Mouse (Mus musculus) limb, embryonic 15.5 days (tissue): ENCODE data around the gene Gm42791. TPM values are rescaled to one million over a fixed set of nuclear protein-coding genes. Genes with fewer than 3 reads are reported as not detected.

Experiments used
- ATAC-seq: fragments of 200-750 bp; cut with Nextera tagmentation; 2 replicates; pipeline ENCODE4 v1.8.0; 2017; ENCODE audit warnings: low read depth, moderate TSS enrichment; ENCODE audit not compliant: insufficient number of reproducible peaks, low FRiP score, low TSS enrichment
- H3K27ac ChIP-seq: fragments of 300-500 bp; sonication (generic); 2 replicates; pipeline ENCODE4 v1.5.1; 2015; ENCODE audit warnings: moderate library complexity, mild to moderate bottlenecking, inconsistent platforms
- H3K27me3 ChIP-seq: fragments of 300-500 bp; sonication (generic); 2 replicates; pipeline ENCODE4 v1.6.1; 2015; ENCODE audit warnings: inconsistent platforms
- H3K36me3 ChIP-seq: fragments of 300-500 bp; sonication (generic); 2 replicates; pipeline ENCODE4 v1.6.1; 2015; ENCODE audit warnings: inconsistent platforms
- H3K4me1 ChIP-seq: fragments of 300-500 bp; sonication (generic); 2 replicates; pipeline ENCODE4 v1.6.1; 2015; ENCODE audit warnings: inconsistent platforms
- H3K4me2 ChIP-seq: fragments of 300-500 bp; sonication (generic); 2 replicates; pipeline ENCODE4 v1.6.1; 2015; ENCODE audit warnings: mild to moderate bottlenecking, inconsistent platforms
- H3K4me3 ChIP-seq: fragments of 300-500 bp; sonication (generic); 2 replicates; pipeline ENCODE4 v1.5.1; 2015; ENCODE audit warnings: mild to moderate bottlenecking, inconsistent platforms
- H3K9ac ChIP-seq: fragments of 300-500 bp; sonication (generic); 2 replicates; pipeline ENCODE4 v1.6.1; 2015; ENCODE audit warnings: inconsistent platforms
- H3K9me3 ChIP-seq: fragments of 300-500 bp; sonication (generic); 2 replicates; pipeline ENCODE4 v1.6.1; 2016; ENCODE audit warnings: inconsistent platforms
- WGBS: fragments of 180-500 bp; shearing (Covaris S2); methylation state at CpG from one replicate; pipeline ENCODE4 v1.1.7; 2015; 5-methylcytosine and 5-hydroxymethylcytosine counted together
- polyA plus RNA-seq: library from polyadenylated mRNA; unstranded; fragments of >200 nt; fragmentation: Nextera tagmentation; extraction: Ambion mirVana; gene quantifications from 2 replicates; pipeline ENCODE4 v1.2.1, GENCODE M21; 2015

The Gm42791 gene
- polyA plus RNA-seq, 1 experiment from 2014 or later, result 3.7 TPM

DNA sequence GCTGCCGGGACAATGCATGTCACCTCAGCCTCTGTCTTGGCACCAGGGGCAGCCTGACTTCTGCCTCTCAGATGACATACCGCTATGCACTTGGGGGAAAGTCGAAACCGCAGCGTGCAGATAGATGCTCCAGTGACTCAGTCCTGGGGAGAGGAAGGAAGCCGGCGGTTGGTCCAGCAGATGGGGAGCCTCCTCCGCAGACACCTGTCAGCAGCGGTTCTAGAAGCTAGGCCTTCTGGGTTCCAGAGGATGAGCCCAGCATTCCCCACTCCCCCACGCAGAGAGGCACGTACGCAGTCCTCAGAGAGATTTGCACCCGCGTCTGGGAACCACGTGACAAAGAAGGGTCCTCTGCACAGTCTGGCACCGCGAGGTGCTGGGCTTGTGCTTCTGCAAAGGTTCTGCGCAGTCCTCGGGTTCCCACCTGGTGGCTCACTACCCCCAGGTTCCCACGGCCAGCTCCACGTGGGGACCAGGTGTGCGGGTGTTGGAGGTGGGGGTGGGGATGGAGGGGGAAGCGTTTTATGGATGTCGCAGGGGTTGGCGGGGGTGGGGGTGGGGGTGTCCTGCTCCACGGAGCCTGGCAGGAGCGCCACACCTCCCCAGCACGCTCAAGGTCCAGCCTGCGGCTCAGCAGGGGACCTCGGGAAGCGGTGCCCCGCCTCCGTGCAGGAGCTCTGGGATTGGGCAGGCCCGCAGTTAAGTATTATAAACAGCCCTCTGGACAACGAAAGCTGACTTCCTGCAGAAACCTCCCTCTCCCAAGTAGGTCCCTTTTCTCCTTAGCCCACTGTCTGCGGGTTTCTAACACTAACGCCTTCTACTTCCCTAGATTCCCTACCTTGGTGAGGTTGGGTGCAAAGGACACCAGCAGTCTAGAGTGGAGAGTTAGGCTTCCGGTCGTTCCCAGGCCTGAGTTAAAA, 35.6 kb downstream of the Gm42791 start:
- Histone ChIP-seq H3K27ac (peak overlapping the region; percentile 30; the same call in 1 of the 2 replicates), H3K4me2 (peak overlapping the region; percentile 80)

DNA sequence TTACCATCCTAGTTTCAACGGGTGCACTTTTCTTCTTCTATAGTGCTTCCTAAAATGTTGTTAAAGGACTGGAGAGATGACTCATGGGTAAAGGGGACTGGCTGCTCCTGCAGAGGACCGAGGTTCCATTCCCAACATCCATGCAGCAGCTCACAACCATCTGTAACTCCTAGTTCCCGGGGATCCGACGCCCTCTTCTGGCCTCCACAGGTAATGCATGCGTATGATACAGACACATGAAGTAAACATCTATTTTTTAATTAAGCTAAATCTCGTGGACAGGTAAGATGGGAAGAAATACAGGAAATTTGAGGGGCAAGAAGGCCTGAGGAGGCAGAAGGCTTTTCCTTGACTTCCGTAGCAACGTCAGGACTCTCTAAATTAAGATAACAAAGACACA, 36.6 kb downstream of the Gm42791 start:
- Histone ChIP-seq H3K4me2 (no peak overlapping the region), H3K27ac (no peak overlapping the region), H3K27me3 (no peaks in the 10 kb centered on the region), H3K9me3 (no peaks in the 10 kb centered on the region), H3K9ac (no peak overlapping the region), H3K36me3 (no peaks in the 10 kb centered on the region), H3K4me3 (no peak overlapping the region), H3K4me1 (peaks cover 25% of the 10 kb centered on the region)
- no peak for ATAC-seq
- 44% methylated on average over 9 of the region's 9 CpGs for WGBS

More for the DNA sequence above, 35.6 kb downstream of the Gm42791 start:
- Histone ChIP-seq H3K4me3 (peak overlapping the region; percentile 35), H3K27me3 (no peaks in the 10 kb centered on the region), H3K9ac (peak overlapping the region; percentile 15; the same call in 1 of the 2 replicates), H3K9me3 (no peaks in the 10 kb centered on the region), H3K4me1 (peaks cover 24% of the 10 kb centered on the region), H3K36me3 (no peaks in the 10 kb centered on the region)
- 2% methylated on average over 39 of the region's 39 CpGs for WGBS
- ATAC-seq, result peak; percentile 32

DNA sequence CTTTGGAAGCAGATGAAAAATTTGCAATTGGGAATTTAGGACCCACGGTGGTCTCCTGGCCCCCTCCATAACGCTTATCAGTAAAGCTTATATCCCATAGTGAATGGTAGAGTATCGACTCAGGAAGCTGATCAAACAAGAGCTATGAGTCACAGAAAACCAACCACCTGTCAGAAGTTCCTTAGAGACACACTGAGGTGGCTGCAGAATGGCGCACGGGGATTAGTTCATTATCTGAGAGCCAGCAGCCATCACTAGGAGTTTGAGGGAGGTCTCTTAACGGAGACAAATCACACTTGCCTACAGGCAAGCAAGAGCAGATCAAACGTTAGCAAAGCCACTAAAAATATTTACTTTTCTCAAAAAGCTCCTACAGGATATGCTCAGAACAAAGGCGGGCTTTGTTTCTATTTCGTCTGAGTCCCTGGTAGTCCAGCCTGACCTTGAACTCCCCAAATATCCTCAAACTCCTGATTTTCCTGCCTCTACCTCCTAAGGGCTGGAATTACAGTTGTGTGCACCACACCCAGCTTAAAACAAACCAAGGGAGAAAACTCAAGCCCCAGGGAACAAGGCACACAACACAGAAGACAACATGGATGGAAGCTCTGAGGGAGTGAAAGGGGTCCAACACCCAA, 37.9 kb downstream of the Gm42791 start:
- H3K27ac ChIP-seq, result no peak overlapping the region

DNA sequence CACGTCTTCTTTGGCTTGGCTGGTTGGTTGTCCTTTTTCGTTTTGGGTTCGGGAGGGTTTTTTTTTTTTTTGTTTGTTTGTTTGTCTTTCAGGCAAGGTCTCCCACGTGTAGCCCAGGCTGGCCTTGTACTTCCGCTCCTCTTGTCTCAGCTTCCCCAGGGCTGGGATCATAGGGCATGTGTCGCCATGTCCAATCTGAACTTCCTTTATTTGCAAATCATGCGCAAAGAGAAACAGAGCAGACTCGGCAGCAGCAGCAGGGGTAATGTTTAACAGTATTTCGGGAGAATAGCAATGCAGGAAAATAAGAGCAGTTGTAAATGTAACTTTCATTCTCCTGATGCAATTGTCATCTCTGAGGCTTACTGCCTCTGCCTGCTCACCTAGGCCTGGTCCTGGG, 38.9 kb downstream of the Gm42791 start:
- WGBS, result 86% methylated on average over 9 of the region's 9 CpGs
- Histone ChIP-seq H3K27me3 (no peaks in the 10 kb centered on the region), H3K36me3 (no peaks in the 10 kb centered on the region), H3K4me1 (peaks cover 25% of the 10 kb centered on the region), H3K27ac (no peak overlapping the region), H3K4me2 (no peak overlapping the region), H3K4me3 (no peak overlapping the region), H3K9me3 (no peaks in the 10 kb centered on the region), H3K9ac (no peak overlapping the region)
- ATAC-seq, result no peak

More for the DNA sequence above, 37.9 kb downstream of the Gm42791 start:
- no peaks in the 10 kb centered on the region for H3K9me3 ChIP-seq
- no peak overlapping the region for H3K4me3 ChIP-seq
- WGBS, result 57% methylated on average over 9 of the region's 9 CpGs
- H3K4me1 ChIP-seq, result peaks cover 25% of the 10 kb centered on the region
- H3K36me3 ChIP-seq, result no peaks in the 10 kb centered on the region
- no peak for ATAC-seq
- no peak overlapping the region for H3K9ac ChIP-seq
- H3K4me2 ChIP-seq, result no peak overlapping the region
- H3K27me3 ChIP-seq, result no peaks in the 10 kb centered on the region

DNA sequence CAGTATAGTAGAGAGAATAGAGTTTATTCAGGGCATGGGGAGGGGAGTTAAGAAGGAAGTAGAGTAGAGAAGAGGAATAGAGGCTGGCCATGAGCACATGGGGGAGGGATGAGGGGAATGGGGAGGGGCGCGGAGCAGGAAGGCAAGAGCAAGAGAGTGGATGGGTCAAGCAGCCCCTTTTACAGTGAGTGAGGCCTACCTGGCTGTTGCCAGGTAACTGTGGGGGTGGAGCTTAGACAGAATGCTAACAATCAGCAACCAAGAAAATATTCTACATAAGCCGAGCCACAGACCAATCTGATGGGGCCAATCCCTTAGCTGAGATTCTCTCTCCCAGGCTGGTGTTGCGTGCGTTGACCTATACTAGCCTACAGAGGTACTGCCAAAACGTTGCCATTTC, 39.4 kb downstream of the Gm42791 start:
- peaks cover 26% of the 10 kb centered on the region for H3K4me1 ChIP-seq
- no peak overlapping the region for H3K4me3 ChIP-seq
- H3K4me2 ChIP-seq, result no peak overlapping the region
- H3K27ac ChIP-seq, result no peak overlapping the region
- H3K36me3 ChIP-seq, result no peaks in the 10 kb centered on the region
- no peaks in the 10 kb centered on the region for H3K9me3 ChIP-seq
- ATAC-seq, result no peak
- no peaks in the 10 kb centered on the region for H3K27me3 ChIP-seq
- 92% methylated on average over 6 of the region's 6 CpGs for WGBS
- no peak overlapping the region for H3K9ac ChIP-seq

DNA sequence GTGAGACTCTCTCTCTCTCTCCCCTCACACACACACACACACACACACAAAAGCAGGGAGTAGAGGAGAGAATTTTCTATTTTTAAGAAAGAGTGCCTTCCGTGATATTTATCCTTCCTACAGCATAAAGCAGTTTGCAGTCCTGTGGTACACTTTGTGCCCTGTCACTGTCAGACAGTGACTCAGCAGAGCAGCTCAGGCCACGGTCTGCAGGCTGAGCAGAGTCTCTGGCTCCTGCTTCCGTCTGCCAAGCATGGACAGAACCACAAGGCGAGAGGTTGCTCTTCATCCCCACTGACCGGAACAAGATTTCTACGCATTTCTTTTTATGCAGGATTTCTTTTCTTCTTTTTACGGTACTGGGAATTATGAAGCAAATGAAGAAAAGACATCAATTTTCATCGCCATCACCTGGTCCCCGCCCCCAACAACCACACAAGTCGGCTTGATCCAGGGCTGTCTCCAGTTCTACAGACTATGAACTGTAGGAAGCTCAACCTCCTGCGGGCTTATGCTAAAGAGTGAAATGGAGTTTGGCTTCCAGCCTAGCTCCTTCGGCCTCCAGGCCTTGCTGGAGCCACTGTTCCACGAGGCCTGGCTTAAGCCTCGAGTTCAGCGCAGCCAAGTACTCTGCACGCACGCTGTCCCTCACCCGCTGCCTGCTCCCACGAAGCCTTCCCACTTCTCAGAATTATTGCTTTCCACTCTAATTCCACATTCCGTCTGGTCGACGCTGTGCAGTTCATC, 40.5 kb downstream of the Gm42791 start:
- Histone ChIP-seq H3K4me1 (peaks cover 26% of the 10 kb centered on the region), H3K4me3 (no peak overlapping the region), H3K27me3 (no peaks in the 10 kb centered on the region), H3K4me2 (no peak overlapping the region), H3K36me3 (no peaks in the 10 kb centered on the region), H3K27ac (0 out of 2 replicates have a peak overlapping the region, but pooled peaks have one; percentile 13), H3K9ac (no peak overlapping the region), H3K9me3 (no peaks in the 10 kb centered on the region)
- WGBS, result 65% methylated on average over 22 of the region's 22 CpGs
- ATAC-seq, result no peak

DNA sequence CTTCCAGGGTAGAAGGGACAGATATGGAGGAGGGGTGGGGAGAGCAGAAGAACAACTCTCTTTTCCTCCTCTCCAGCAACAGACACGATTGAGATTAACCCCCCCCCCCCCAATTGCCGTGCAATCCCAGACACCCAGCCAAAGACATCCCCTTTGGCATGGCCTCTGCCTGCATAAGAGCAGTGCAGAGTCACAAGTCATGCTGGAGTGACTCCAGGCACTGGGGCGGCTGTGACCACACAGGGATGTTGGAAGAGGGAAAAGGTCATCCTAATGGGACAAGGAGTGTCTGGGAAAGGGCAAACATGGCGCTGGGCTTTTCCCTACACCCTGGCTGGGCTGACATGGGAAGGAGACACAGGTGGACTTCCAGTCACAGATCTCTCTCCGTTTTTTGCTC, 41.8 kb downstream of the Gm42791 start:
- Histone ChIP-seq H3K27ac (no peak overlapping the region), H3K9ac (no peak overlapping the region), H3K4me1 (peaks cover 23% of the 10 kb centered on the region), H3K36me3 (no peaks in the 10 kb centered on the region), H3K27me3 (no peaks in the 10 kb centered on the region), H3K9me3 (no peaks in the 10 kb centered on the region), H3K4me3 (no peak overlapping the region), H3K4me2 (no peak overlapping the region)
- ATAC-seq, result no peak
- 67% methylated on average over 5 of the region's 5 CpGs for WGBS

DNA sequence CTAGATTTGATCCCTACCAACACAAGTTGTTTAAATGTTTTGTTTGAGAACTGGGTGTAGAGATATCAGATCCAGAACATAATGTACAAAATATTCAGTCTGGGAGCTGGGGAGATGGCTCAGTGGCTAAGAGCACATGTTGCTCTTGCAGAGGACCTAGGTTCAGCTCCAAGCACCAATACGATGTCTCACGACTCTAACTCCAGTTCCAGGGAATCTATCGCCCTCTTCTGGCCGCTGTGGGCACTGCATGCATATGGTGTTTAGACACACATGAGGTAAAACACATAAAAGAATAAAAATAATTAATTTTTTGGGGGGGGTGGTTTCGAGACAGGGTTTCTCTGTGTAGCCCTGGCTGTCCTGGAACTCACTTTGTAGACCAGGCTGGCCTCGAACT, 42.5 kb downstream of the Gm42791 start:
- Histone ChIP-seq H3K36me3 (no peaks in the 10 kb centered on the region), H3K4me3 (no peak overlapping the region), H3K9ac (no peak overlapping the region), H3K4me2 (no peak overlapping the region), H3K27me3 (no peaks in the 10 kb centered on the region), H3K4me1 (peaks cover 23% of the 10 kb centered on the region), H3K9me3 (no peaks in the 10 kb centered on the region), H3K27ac (no peak overlapping the region)
- WGBS, result 55% methylated on average over 6 of the region's 6 CpGs
- ATAC-seq, result no peak

DNA sequence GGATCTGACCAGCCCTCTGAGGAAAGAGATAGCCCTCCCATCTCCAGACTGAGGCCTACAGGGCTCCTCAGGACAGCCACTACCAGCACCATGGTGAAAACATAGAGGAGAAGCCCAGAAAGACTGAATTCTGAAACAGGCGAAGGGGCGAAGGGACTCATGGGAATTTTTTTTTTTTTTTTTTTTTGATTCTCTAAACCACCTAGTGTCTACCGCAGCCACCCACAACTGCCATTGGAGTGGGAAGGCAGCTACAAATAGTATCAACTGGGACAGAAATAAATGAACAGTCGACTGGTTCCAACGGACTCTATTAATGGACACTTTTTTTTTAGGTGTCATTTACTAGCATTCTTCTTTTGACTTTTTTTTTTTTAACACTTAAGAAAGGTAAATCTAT, 43.6 kb downstream of the Gm42791 start:
- H3K4me3 ChIP-seq, result no peak overlapping the region
- H3K9me3 ChIP-seq, result no peaks in the 10 kb centered on the region
- peaks cover 23% of the 10 kb centered on the region for H3K4me1 ChIP-seq
- H3K27ac ChIP-seq, result no peak overlapping the region
- H3K4me2 ChIP-seq, result no peak overlapping the region
- no peaks in the 10 kb centered on the region for H3K27me3 ChIP-seq
- WGBS, result 84% methylated on average over 5 of the region's 5 CpGs
- ATAC-seq, result no peak
- H3K36me3 ChIP-seq, result no peaks in the 10 kb centered on the region
- no peak overlapping the region for H3K9ac ChIP-seq

DNA sequence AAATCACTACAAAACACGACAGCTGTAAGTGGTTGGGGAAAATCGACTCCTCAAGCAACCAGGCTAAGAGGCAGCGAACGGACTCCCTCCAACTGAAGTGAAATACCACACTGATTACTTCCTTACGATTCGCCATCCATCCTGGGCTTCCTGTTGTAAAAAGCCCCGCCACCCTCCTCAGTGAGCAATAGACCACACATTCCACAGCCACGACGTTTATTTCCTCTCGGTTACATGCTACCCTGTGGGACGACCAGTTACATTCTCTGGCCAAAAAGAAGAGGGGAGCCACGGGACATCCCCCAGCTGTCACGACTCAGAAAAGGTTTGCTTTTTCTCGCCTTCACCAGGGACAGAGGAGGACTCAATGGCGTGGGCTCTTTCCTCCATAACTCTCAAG, 44.9 kb downstream of the Gm42791 start:
- Histone ChIP-seq H3K27me3 (no peaks in the 10 kb centered on the region), H3K36me3 (no peaks in the 10 kb centered on the region), H3K4me2 (peak overlapping the region; percentile 14; the same call in 1 of the 2 replicates), H3K27ac (peak overlapping the region; percentile 80), H3K9ac (no peak overlapping the region), H3K9me3 (no peaks in the 10 kb centered on the region), H3K4me1 (peaks cover 23% of the 10 kb centered on the region), H3K4me3 (no peak overlapping the region)
- ATAC-seq, result 0 out of 2 replicates have a peak, but pooled peaks have one; percentile 64
- 17% methylated on average over 15 of the region's 15 CpGs for WGBS

DNA sequence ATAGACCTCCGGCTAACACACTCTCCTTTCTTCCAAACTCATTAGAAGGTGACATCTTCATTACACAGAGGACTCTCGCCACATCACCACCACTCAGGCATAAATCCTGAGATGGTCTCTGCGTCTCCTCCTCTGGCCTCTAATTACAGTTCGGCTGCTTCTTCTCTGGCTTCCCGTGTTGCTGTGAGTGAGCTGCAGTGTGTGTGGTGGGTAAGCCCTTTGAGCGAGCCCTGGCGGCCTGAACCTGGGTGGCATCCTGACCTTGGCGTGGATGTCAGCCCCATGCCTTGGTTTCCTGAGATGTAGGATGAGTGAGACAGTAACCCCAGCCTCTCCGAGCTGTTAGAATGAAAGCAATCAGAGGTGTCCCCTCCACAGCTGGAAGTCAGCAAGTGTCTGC, 46.4 kb downstream of the Gm42791 start:
- no peak for ATAC-seq
- no peaks in the 10 kb centered on the region for H3K36me3 ChIP-seq
- H3K27ac ChIP-seq, result no peak overlapping the region
- H3K4me2 ChIP-seq, result no peak overlapping the region
- no peak overlapping the region for H3K4me3 ChIP-seq
- peaks cover 16% of the 10 kb centered on the region for H3K4me1 ChIP-seq
- 52% methylated on average over 9 of the region's 9 CpGs for WGBS
- no peaks in the 10 kb centered on the region for H3K27me3 ChIP-seq
- H3K9me3 ChIP-seq, result no peaks in the 10 kb centered on the region
- no peak overlapping the region for H3K9ac ChIP-seq
